Mouse (Mus musculus): ENCODE measurements at regions not wholly inside any gene's neighbourhood (a gene's known extent, or its start where the extent isn't known, plus 50 kb on each side); places are given as distances from the start of the nearest gene placed in this dataset.

DNA sequence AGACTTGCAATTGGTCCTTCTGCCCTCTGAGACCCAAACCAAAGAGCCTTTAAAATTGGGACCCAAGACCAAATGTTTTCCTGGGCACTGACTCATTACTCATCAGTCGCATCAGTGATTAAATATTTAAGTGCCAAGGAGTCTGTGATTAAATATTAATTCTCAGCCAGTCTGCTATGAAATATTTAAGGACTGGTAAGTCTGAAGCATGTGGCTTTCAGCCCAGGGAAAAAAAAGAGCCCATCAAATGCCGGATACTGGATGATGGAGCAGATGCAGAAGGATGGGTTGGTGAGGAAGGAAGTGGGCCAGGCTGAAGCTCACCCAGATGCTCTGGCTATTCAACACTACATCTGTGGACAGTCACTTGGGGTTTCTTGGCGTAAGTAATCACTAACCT, 192.0 kb downstream of the Mycn start:
- TF ChIP-seq CTCF (IDR thresholded peaks at IDR 0.05; ENCODE audit: control insufficient read depth, insufficient read depth, low read length): no peak
- no peak for TF ChIP-seq POLR2A (IDR thresholded peaks at IDR 0.05; ENCODE audit: borderline replicate concordance, control insufficient read depth, low read depth, low read length)
